Mouse (Mus musculus): ENCODE data around the gene Gtpbp8. TPM values are rescaled to one million over a fixed set of nuclear protein-coding genes. Genes with fewer than 3 reads are reported as not detected.
A peak's percentile ranks its signal among the peaks of the same experiment; 100 is the strongest.

The Gtpbp8 gene
- polyA plus RNA-seq, 1 experiment from 2014 or later = 35.3 TPM

GRCm38 (mm10) chr16:44686991-44687718 lies 59.0 kb downstream of the Gtpbp8 start:
- peak; percentile 75 for ATAC-seq (ENCODE audit: low FRiP score)
- Histone ChIP-seq H3K27me3 (replicated peaks) (no peaks in the 10 kb centered on the region), H3K9ac (replicated peaks) (peak overlapping the region; percentile 10; the same call in 1 of the 2 replicates), H3K4me1 (peaks cover 36% of the 10 kb centered on the region), H3K9me3 (replicated peaks) (no peaks in the 10 kb centered on the region), H3K27ac (replicated peaks) (peak overlapping the region; percentile 64), H3K4me2 (peak overlapping the region; percentile 53), H3K36me3 (peaks cover 4% of the 10 kb centered on the region; the same call in 1 of the 2 replicates), H3K4me3 (replicated peaks) (peak overlapping the region; percentile 16)
- WGBS = 16% methylated on average over 20 of the region's 20 CpGs

Other genes starting within 250 kb of the Gtpbp8 start
- gene Boc, start 187.5 kb downstream of the Gtpbp8 start, polyA plus RNA-seq (2015; fragmentation: Nextera tagmentation; extraction: Ambion mirVana) = 6.9 and 8.1 TPM in 2 replicates
- gene Nepro, start 22.1 kb downstream of the Gtpbp8 start, polyA plus RNA-seq (2015; fragmentation: Nextera tagmentation; extraction: Ambion mirVana) = 3.4 and 4.5 TPM in 2 replicates
- 0.59 and 0.66 TPM in 2 replicates for gene Cd200r1, start 19.4 kb upstream of the Gtpbp8 start, polyA plus RNA-seq (2015; fragmentation: Nextera tagmentation; extraction: Ambion mirVana)
- gene Cd200r4, start 65.4 kb upstream of the Gtpbp8 start, polyA plus RNA-seq (2015; fragmentation: Nextera tagmentation; extraction: Ambion mirVana) = 0.24 TPM in 1 of 2 replicates, not detected in the other
- not detected in 2 replicates for gene Cd200r2, start 120.7 kb upstream of the Gtpbp8 start, polyA plus RNA-seq (2015; fragmentation: Nextera tagmentation; extraction: Ambion mirVana)
- gene Cd200r3, start 197.3 kb upstream of the Gtpbp8 start, polyA plus RNA-seq (2015; fragmentation: Nextera tagmentation; extraction: Ambion mirVana) = 0.17 TPM in 2 replicates